Mouse (Mus musculus) adipocyte (in vitro differentiated cells): ENCODE data around the gene Ankrd49.

Experiments used
- DNase-seq: peaks from one replicate; pipeline ENCODE4 v3.0.0-alpha.2; 2016; ENCODE audit warnings: low spot score

The Ankrd49 gene

GRCm38 (mm10) chr9:14740151-14740924, 44.3 kb downstream of the Ankrd49 start, which contains the start of gene Piwil4:
Gene Piwil4 (minus strand): TSS chr9:14740733.
- DNase-seq, result no peak

DNA sequence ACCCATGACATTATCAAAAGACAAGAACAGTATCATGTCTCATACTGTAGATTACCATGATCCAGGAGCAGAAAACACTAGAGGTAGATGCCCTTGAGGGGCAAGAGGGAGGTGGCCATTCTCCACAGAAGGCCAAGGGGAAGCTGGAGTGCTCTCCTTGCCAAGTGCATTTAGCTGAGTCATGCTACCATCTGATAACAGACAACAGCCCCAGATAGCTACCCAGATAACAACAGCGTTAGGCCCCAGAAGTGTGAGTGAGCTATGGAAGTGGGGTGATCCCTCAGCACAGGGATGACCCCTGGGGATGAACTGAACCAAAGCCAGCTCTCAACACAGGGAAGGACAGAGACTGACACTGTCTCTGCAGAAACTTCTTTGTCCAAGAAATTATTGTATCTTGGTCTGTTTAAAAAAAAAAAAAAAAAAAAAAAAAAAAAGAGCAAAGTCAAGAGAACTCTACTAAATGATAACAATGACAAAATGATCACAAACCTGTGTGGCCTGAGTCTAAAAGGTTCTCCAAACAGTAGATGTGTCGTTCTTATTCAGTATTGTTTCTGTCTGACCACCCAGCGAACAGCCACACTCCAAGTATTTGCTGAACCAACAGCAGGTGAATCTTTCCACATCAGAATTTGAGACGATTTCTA, 45.0 kb downstream of the Ankrd49 start:
- no peak for DNase-seq

DNA sequence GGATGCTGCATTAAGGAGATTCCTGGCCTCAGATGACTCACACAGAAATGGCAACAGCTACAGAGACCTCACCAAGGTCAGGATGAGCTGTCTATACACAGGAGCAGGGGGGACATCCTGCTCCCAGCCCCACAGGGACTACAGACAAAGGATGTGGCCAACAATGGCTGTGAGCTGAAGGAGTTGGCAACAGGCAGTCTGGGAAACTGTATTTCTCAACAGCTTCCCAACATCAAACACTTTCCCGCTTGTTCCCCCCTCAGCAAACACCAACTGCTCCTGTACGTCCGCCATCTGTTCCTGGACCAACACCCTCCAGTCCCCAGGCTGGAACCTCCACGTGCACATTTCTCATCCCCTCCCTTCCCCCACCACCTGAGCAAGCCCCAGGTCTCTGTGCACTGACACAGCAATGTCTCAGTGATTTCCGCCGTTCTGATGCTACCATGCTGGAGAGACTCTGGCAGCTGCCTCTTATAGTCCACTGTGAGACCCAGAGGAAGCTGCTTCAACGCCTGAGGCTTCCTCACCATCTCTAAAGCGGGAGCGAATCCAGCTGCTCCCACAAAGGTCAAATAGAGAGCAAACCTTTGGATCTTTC, 53.6 kb downstream of the Ankrd49 start:
- no peak for DNase-seq
